Mouse (Mus musculus): Measurements from ENCODE around the gene Fads3. TPM values are rescaled to one million over a fixed set of nuclear protein-coding genes. Genes with fewer than 3 reads are reported as not detected.

Fads3 gene
- total RNA-seq, 1 experiment from 2014 or later, result 3.4 TPM

GRCm38 (mm10) chr19:10058876-10059427 is 17.6 kb downstream of the Fads3 start:
- ATAC-seq (replicated peaks in 1 of 2; ENCODE audit: insufficient read depth in 1 of 2, low FRiP score in 2 of 2, low TSS enrichment in 1 of 2, low read depth in 1 of 2, poor library complexity in 2 of 2, severe bottlenecking in 2 of 2), result no peak

DNA sequence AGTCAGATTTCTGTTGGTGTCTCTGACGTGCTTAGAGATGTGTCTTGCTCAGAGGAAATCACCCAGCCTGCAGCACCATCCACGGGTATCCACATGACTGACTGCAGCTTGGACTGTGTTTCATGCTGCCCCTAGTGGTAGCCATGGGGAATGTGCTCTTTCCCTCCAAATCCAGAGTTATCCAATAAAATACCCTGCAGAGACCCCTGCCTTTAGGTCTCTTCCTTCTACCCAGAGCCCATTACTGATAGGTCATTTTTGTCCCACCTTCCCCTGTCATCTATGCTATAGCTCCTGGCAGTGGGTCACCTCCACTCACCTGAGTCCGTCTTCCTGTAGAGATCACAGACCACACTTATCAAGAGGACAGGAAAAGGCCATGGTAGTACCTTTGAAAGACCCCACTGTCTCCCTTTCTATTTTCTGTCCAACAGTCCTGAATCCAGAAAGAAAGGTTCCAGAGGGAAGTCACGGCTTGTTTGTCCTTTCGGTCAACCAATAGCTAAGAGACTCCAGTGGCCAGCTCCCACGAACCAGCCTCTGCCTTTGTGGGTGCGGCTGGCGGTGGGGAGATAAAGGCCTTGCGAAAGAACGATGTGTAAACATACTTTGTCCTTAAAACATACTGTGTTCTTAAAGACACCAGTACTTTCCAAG is 18.7 kb downstream of the Fads3 start:
- ATAC-seq (replicated peaks in 1 of 2; ENCODE audit: insufficient read depth in 1 of 2, low FRiP score in 2 of 2, low TSS enrichment in 1 of 2, low read depth in 1 of 2, poor library complexity in 2 of 2, severe bottlenecking in 2 of 2), result no peak

GRCm38 (mm10) chr19:10060783-10061590 is 19.6 kb downstream of the Fads3 start:
- no peak for ATAC-seq (replicated peaks in 1 of 2; ENCODE audit: insufficient read depth in 1 of 2, low FRiP score in 2 of 2, low TSS enrichment in 1 of 2, low read depth in 1 of 2, poor library complexity in 2 of 2, severe bottlenecking in 2 of 2)

- ATAC-seq (replicated peaks in 1 of 2; ENCODE audit: insufficient read depth in 1 of 2, low FRiP score in 2 of 2, low TSS enrichment in 1 of 2, low read depth in 1 of 2, poor library complexity in 2 of 2, severe bottlenecking in 2 of 2), result no peak
Measured at GRCm38 (mm10) chr19:10061624-10062023, 20.3 kb downstream of the Fads3 start.

DNA sequence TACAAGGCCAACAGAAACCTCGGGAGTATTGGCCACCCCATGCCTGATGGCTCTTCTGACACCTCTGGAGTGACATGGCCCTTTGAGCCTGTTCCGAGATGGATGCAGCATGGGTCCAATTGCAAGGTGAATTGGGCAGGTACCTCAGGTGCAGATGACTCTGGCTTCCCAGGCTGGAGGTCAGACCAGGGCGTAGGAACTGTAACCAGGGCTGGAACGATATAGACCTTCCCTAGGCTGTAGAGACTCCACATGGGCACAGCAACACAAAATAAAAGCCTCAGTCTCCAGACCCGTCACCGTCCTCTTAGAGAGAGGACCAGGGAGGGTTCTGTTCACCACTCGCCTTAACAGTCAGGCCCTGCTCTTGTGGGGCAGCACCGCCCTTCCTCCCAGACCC is 20.9 kb downstream of the Fads3 start:
- no peak for ATAC-seq (replicated peaks in 1 of 2; ENCODE audit: insufficient read depth in 1 of 2, low FRiP score in 2 of 2, low TSS enrichment in 1 of 2, low read depth in 1 of 2, poor library complexity in 2 of 2, severe bottlenecking in 2 of 2)

DNA sequence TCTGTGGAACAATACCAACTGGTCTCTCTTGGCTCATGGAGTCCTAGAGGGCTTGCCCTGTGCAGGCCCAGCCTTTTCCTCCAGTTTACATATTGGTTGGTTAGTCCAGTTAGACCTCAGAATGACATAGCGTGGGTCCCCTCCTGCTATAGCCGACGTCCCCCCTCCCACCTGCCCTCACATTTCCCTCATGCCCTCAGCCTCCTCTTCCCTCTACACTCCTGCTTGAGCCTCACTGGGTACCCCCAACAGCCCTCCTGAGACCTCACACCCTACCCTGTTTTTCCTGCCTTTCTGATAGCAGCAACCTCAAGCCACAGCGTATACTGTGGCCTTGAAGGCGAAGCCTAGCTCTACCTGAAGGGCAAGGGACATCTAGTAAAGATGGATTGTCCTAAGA is 21.5 kb downstream of the Fads3 start:
- no peak for ATAC-seq (replicated peaks in 1 of 2; ENCODE audit: insufficient read depth in 1 of 2, low FRiP score in 2 of 2, low TSS enrichment in 1 of 2, low read depth in 1 of 2, poor library complexity in 2 of 2, severe bottlenecking in 2 of 2)

DNA sequence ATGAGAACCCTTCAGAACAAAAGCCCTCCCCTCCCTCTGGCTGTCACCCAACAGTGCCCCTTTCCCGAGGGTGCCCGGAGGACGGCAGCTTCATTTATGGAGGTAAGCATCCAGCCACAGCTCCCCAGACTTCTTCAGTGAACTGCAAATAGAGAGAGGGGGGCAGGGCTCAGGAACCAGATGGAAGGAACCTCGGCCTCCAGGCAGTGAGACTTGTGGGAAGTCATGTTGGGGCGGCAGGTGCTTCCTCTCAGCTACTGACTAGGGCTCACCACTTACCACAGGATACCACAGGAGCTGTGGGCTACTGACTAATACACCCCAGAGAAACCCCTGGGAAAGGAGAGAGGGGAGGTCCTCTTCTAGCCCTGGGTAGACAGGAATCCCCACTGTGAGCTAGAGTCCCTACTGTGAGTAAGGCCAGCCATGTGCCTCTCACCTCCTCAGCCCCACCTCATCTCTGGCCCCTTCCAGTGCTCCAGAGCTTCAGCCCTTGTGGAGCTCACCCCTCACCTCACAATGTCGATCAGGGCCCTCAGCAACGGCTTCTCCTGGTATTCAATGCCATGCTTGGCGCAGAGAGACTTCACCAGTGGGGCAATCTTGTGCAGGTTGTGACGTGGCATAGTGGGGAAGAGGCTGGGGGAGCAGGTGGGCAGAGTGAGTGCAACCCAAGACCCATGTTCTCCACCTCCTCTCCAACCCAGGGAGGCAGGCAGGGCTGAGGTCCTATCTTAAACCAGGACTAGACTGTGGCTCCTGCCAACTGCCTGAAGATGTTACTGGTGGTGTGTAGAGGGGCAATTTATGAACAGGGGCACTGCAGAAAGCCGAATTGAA is 23.0 kb downstream of the Fads3 start:
- peak; percentile 91 to 96 for ATAC-seq (replicated peaks in 1 of 2; ENCODE audit: insufficient read depth in 1 of 2, low FRiP score in 2 of 2, low TSS enrichment in 1 of 2, low read depth in 1 of 2, poor library complexity in 2 of 2, severe bottlenecking in 2 of 2)

GRCm38 (mm10) chr19:10065465-10066188 is 24.3 kb downstream of the Fads3 start:
- no peak for ATAC-seq (replicated peaks in 1 of 2; ENCODE audit: insufficient read depth in 1 of 2, low FRiP score in 2 of 2, low TSS enrichment in 1 of 2, low read depth in 1 of 2, poor library complexity in 2 of 2, severe bottlenecking in 2 of 2)

DNA sequence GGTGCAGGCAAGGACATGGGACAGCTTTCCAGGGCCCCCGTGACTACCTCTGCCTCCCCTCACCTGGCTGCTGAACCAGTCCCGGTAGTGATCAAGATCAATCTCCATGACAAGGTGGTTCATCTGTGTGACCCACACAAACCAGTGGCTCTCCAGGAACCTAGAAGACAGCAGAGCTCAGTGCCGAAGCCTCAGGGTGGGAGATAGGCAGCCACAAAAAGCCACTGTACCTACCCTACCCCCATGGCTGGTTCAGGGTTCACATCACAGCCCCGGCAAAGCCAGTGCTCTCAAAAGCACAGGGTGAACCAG is 24.8 kb downstream of the Fads3 start:
- no peak for ATAC-seq (replicated peaks in 1 of 2; ENCODE audit: insufficient read depth in 1 of 2, low FRiP score in 2 of 2, low TSS enrichment in 1 of 2, low read depth in 1 of 2, poor library complexity in 2 of 2, severe bottlenecking in 2 of 2)

DNA sequence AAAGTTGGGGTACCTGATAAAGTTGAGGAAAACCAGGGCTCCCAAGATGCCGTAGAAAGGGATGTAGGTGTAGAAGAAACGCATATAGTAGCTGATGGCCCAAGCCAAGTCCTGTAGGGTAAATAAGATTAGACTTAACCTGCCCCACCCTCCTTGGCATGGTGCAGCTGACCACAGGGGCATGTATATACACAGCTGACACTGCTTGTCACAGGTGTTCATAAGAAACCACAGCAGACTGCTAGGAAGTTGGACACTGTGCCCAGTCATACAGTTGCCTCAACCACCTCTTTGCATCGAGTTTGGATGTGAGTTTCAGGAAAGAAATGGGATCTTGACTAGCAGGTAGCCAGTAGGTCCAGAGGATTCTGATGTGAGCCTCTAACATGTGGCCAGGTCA is 25.1 kb downstream of the Fads3 start:
- ATAC-seq (replicated peaks in 1 of 2; ENCODE audit: insufficient read depth in 1 of 2, low FRiP score in 2 of 2, low TSS enrichment in 1 of 2, low read depth in 1 of 2, poor library complexity in 2 of 2, severe bottlenecking in 2 of 2), result no peak

- no peak for ATAC-seq (replicated peaks in 1 of 2; ENCODE audit: insufficient read depth in 1 of 2, low FRiP score in 2 of 2, low TSS enrichment in 1 of 2, low read depth in 1 of 2, poor library complexity in 2 of 2, severe bottlenecking in 2 of 2)
Measured at GRCm38 (mm10) chr19:10067701-10068100, 26.3 kb downstream of the Fads3 start.

- peak; percentile 46 to 57 for ATAC-seq (replicated peaks in 1 of 2; ENCODE audit: insufficient read depth in 1 of 2, low FRiP score in 2 of 2, low TSS enrichment in 1 of 2, low read depth in 1 of 2, poor library complexity in 2 of 2, severe bottlenecking in 2 of 2)
Measured at GRCm38 (mm10) chr19:10070186-10070980, 29.0 kb downstream of the Fads3 start.

DNA sequence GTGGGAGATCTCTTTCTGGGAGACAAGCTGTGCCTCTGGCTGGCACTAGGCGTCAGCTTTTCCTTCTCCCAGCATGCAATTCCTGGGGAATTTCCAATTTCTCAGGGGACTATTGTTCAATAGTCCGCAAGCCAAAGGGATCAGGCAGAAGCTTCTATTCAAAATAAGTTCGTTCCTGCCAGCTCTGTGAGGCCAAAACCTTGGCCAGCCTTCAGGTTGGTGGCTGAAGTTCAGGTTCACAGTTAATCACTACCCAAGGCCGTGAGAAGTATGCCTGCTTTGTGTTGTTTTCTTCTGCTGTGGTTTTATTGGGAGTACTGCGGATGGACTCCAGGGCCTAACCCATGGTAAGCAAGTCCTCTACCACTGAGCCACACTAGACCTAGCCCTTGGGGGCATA is 29.8 kb downstream of the Fads3 start:
- no peak for ATAC-seq (replicated peaks in 1 of 2; ENCODE audit: insufficient read depth in 1 of 2, low FRiP score in 2 of 2, low TSS enrichment in 1 of 2, low read depth in 1 of 2, poor library complexity in 2 of 2, severe bottlenecking in 2 of 2)

GRCm38 (mm10) chr19:10071892-10072291 is 30.5 kb downstream of the Fads3 start:
- ATAC-seq (replicated peaks in 1 of 2; ENCODE audit: insufficient read depth in 1 of 2, low FRiP score in 2 of 2, low TSS enrichment in 1 of 2, low read depth in 1 of 2, poor library complexity in 2 of 2, severe bottlenecking in 2 of 2), result no peak

DNA sequence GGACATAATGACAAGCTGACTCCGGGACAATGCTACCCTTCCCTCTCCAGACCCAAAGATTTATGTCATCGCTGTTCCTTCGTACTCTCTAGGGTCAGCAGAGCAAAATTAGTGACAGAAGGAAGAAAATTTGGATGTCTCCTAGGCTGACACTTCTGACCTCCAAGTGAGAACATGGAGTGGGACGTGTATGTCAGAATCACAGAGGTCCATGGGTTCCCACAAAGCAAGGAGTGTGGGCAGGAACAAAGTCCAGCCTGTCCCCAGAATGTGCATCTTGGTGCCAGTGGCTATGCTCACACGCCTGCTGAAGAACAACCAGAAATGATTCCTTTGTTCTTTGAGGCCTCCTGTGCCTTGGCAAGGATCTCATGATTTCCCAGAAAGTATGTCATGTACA is 31.8 kb downstream of the Fads3 start:
- no peak for ATAC-seq (replicated peaks in 1 of 2; ENCODE audit: insufficient read depth in 1 of 2, low FRiP score in 2 of 2, low TSS enrichment in 1 of 2, low read depth in 1 of 2, poor library complexity in 2 of 2, severe bottlenecking in 2 of 2)

DNA sequence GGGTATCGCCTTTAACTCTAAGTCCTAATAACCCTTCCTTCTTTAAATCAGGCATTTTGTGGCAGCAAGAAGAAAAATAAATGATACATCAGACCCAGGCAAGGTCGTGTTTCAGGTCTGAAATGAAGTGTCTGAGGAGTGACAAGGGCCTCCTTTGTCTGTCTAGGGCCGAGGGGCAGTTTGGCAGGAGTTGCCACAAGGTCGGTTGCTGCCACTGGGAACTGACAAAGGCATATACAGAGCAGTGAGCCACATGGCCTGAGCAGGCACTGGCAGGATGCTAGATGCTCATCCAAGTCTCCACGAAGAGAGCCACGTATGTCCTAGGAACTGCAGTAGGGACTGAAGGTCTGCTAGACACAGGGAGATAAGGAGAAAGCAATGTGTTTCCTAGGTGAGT is 37.0 kb downstream of the Fads3 start:
- ATAC-seq (replicated peaks in 1 of 2; ENCODE audit: insufficient read depth in 1 of 2, low FRiP score in 2 of 2, low TSS enrichment in 1 of 2, low read depth in 1 of 2, poor library complexity in 2 of 2, severe bottlenecking in 2 of 2), result no peak

DNA sequence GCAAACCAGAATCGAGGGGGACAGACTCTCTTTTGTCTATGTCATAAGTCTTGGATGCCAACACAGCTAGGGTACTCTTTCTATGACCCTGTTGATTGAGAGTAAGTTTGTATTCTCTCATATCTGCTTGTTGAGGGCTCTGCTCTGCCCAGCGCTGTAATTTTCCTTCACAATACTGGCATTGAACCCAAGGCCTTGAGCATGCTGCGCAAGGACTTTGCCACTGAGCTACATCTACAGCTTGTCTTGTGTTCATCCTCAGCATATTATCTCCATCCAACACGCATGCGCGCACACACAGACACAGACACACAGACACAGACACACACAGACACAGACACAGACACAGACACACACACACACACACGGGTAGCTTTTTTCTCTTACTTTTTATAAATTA is 39.0 kb downstream of the Fads3 start:
- ATAC-seq (replicated peaks in 1 of 2; ENCODE audit: insufficient read depth in 1 of 2, low FRiP score in 2 of 2, low TSS enrichment in 1 of 2, low read depth in 1 of 2, poor library complexity in 2 of 2, severe bottlenecking in 2 of 2), result no peak

Measured in hematopoietic stem cell, adult 5-6 weeks (primary cell).